Mouse (Mus musculus): ENCODE measurements around the gene Ptprs. TPM values are rescaled to one million over a fixed set of nuclear protein-coding genes. Genes with fewer than 3 reads are reported as not detected.
A peak's percentile ranks its signal among the peaks of the same experiment; 100 is the strongest.

The Ptprs gene
- polyA plus RNA-seq, 1 experiment: 241 TPM

GRCm38 (mm10) chr17:56371029-56371660 is 105.1 kb downstream of the Ptprs start:
- H3K27ac ChIP-seq (ENCODE audit: insufficient read depth, low read depth, low read length): peak overlapping the region; percentile 94
- H3K4me1 ChIP-seq (ENCODE audit: control insufficient read depth, insufficient read depth, low read length): peaks cover 85% of the 10 kb centered on the region
- TF ChIP-seq CTCF (IDR thresholded peaks at IDR 0.05; ENCODE audit: insufficient read depth, low read depth, low read length): no peak
- TF ChIP-seq POLR2A (IDR thresholded peaks at IDR 0.05; ENCODE audit: insufficient read depth, low read depth, low read length): no peak
- WGBS: 15% methylated on average over 15 of the region's 15 CpGs
- no peak overlapping the region for H3K4me3 ChIP-seq (ENCODE audit: insufficient read depth, low read depth, low read length)

GRCm38 (mm10) chr17:56370090-56370489 is 106.2 kb downstream of the Ptprs start:
- H3K27ac ChIP-seq (ENCODE audit: insufficient read depth, low read depth, low read length): peak overlapping the region; percentile 94
- peaks cover 94% of the 10 kb centered on the region for H3K4me1 ChIP-seq (ENCODE audit: control insufficient read depth, insufficient read depth, low read length)
- 60% methylated on average over 3 of the region's 3 CpGs for WGBS
- TF ChIP-seq POLR2A (IDR thresholded peaks at IDR 0.05; ENCODE audit: insufficient read depth, low read depth, low read length): no peak
- TF ChIP-seq CTCF (IDR thresholded peaks at IDR 0.05; ENCODE audit: insufficient read depth, low read depth, low read length): no peak
- H3K4me3 ChIP-seq (ENCODE audit: insufficient read depth, low read depth, low read length): no peak overlapping the region

- peak overlapping the region; percentile 90 for H3K27ac ChIP-seq (ENCODE audit: insufficient read depth, low read depth, low read length)
- WGBS: 49% methylated on average over 6 of the region's 6 CpGs
- no peak for TF ChIP-seq POLR2A (IDR thresholded peaks at IDR 0.05; ENCODE audit: insufficient read depth, low read depth, low read length)
- TF ChIP-seq CTCF (IDR thresholded peaks at IDR 0.05; ENCODE audit: insufficient read depth, low read depth, low read length): no peak
- H3K4me1 ChIP-seq (ENCODE audit: control insufficient read depth, insufficient read depth, low read length): peaks cover 90% of the 10 kb centered on the region
- no peak overlapping the region for H3K4me3 ChIP-seq (ENCODE audit: insufficient read depth, low read depth, low read length)
Observed at GRCm38 (mm10) chr17:56368291-56368790, 107.9 kb downstream of the Ptprs start.

- H3K4me3 ChIP-seq (ENCODE audit: insufficient read depth, low read depth, low read length): no peak overlapping the region
- WGBS: 12% methylated on average over 7 of the region's 7 CpGs
- TF ChIP-seq CTCF (IDR thresholded peaks at IDR 0.05; ENCODE audit: insufficient read depth, low read depth, low read length) (no peak), POLR2A (IDR thresholded peaks at IDR 0.05; ENCODE audit: insufficient read depth, low read depth, low read length) (no peak)
- H3K4me1 ChIP-seq (ENCODE audit: control insufficient read depth, insufficient read depth, low read length): peaks cover 79% of the 10 kb centered on the region
- peak overlapping the region; percentile 90 for H3K27ac ChIP-seq (ENCODE audit: insufficient read depth, low read depth, low read length)
Observed at GRCm38 (mm10) chr17:56365791-56366673, 110.3 kb downstream of the Ptprs start.

Other genes starting within 250 kb of the Ptprs start
- not detected in 2 replicates for gene Fem1a, start 219.7 kb downstream of the Ptprs start, polyA plus RNA-seq (2012; ENCODE audit: insufficient read depth, insufficient read length, low replicate concordance, missing spikeins)
- not detected in 2 replicates for gene Ticam1, start 199.7 kb downstream of the Ptprs start, polyA plus RNA-seq (2012; ENCODE audit: insufficient read depth, insufficient read length, low replicate concordance, missing spikeins)
- not detected in 2 replicates for gene Plin3, start 183.6 kb downstream of the Ptprs start, polyA plus RNA-seq (2012; ENCODE audit: insufficient read depth, insufficient read length, low replicate concordance, missing spikeins)
- gene Arrdc5, start 176.2 kb downstream of the Ptprs start, polyA plus RNA-seq (2012; ENCODE audit: insufficient read depth, insufficient read length, low replicate concordance, missing spikeins): not detected in 2 replicates
- not detected in 2 replicates for gene Uhrf1, start 173.2 kb downstream of the Ptprs start, polyA plus RNA-seq (2012; ENCODE audit: insufficient read depth, insufficient read length, low replicate concordance, missing spikeins)
- gene Kdm4b, start 150.4 kb downstream of the Ptprs start, polyA plus RNA-seq (2012; ENCODE audit: insufficient read depth, insufficient read length, low replicate concordance, missing spikeins): not detected in 2 replicates
- gene Znrf4, start 35.9 kb upstream of the Ptprs start, polyA plus RNA-seq (2012; ENCODE audit: insufficient read depth, insufficient read length, low replicate concordance, missing spikeins): not detected in 2 replicates
- gene Gm20219, start 77.9 kb upstream of the Ptprs start, polyA plus RNA-seq (2012; ENCODE audit: insufficient read depth, insufficient read length, low replicate concordance, missing spikeins): not detected in 2 replicates
- gene Safb2, start 108.1 kb upstream of the Ptprs start, polyA plus RNA-seq (2012; ENCODE audit: insufficient read depth, insufficient read length, low replicate concordance, missing spikeins): 339 TPM in 1 of 2 replicates, not detected in the other
- 696 TPM in 1 of 2 replicates, not detected in the other for gene Safb, start 108.3 kb upstream of the Ptprs start, polyA plus RNA-seq (2012; ENCODE audit: insufficient read depth, insufficient read length, low replicate concordance, missing spikeins)
- not detected in 2 replicates for gene 2410015M20Rik, start 133.3 kb upstream of the Ptprs start, polyA plus RNA-seq (2012; ENCODE audit: insufficient read depth, insufficient read length, low replicate concordance, missing spikeins)
- gene Rpl36, start 136.9 kb upstream of the Ptprs start, polyA plus RNA-seq (2012; ENCODE audit: insufficient read depth, insufficient read length, low replicate concordance, missing spikeins): not detected in 2 replicates
- gene Lonp1, start 150.4 kb upstream of the Ptprs start, polyA plus RNA-seq (2012; ENCODE audit: insufficient read depth, insufficient read length, low replicate concordance, missing spikeins): not detected in 2 replicates
- not detected in 2 replicates for gene Catsperd, start 151.7 kb upstream of the Ptprs start, polyA plus RNA-seq (2012; ENCODE audit: insufficient read depth, insufficient read length, low replicate concordance, missing spikeins)
- not detected in 2 replicates for gene Ranbp3, start 196.8 kb upstream of the Ptprs start, polyA plus RNA-seq (2012; ENCODE audit: insufficient read depth, insufficient read length, low replicate concordance, missing spikeins)
- not detected in 2 replicates for gene Ndufa11, start 241.3 kb upstream of the Ptprs start, polyA plus RNA-seq (2012; ENCODE audit: insufficient read depth, insufficient read length, low replicate concordance, missing spikeins)
- not detected in 2 replicates for gene Vmac, start 241.5 kb upstream of the Ptprs start, polyA plus RNA-seq (2012; ENCODE audit: insufficient read depth, insufficient read length, low replicate concordance, missing spikeins)

All from olfactory bulb, adult 2 months (tissue).